Mouse (Mus musculus) liver (tissue): ENCODE measurements at regions not wholly inside any gene's neighbourhood (a gene's known extent, or its start where the extent isn't known, plus 50 kb on each side); places are given as distances from the start of the nearest gene placed in this dataset.

Source experiments
- DNase-seq: peaks from one replicate; pipeline ENCODE4 v3.0.0-alpha.2; 2020; ENCODE audit warnings: mixed read lengths

GRCm38 (mm10) chr2:103848923-103849700 lies 51.7 kb upstream of the Caprin1 start:
- peak; percentile 48 for DNase-seq

DNA sequence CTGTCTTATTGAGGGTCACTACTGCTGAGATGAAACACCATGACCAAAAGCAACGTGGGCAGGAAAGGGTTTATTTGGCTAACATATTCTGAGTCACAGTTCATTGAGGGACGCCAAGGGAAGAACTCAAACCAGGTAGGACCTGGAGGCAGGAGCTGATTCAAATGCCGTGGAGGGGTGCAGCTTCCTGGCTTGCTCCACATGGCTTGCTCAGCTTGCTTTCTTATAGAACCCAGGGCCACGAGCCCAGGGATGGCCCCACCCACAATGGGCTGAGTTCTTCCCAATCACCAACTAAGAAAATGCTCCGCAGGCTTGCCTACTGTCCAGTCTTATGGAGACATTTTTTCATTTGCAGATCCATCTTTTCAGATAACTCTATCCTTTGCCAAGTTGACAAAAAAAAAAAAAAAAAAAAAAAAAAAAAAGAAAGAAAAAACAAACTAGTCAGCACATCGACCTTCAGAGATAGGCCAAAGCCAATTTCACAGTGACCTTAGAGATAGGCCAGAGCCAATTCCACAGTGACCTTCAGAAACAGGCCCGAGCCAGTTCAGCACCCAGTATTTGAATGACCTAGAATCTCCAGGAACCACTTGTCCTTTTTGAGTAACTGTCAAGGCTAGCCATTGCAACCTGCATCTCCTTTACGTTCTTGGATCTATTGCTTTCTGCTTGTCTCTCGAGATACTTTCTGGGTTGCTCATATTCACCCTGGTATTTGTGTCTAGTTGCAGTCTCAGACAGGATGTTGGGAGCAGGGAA lies 52.5 kb upstream of the Caprin1 start:
- DNase-seq: no peak

DNA sequence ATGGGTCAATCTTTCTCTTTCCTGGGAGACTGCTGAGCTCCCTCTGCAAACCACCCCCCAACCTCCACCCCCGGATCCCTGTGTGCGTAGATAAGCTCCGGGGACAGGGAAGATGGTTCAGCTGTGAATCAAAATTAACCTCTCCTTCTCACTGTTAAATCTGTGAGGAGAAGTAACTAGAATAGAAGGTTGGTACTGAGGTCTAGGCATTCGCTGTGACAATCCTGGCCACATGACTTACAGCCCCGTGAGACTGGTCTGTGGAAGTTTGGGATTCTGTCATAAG lies 53.0 kb upstream of the Caprin1 start:
- no peak for DNase-seq

DNA sequence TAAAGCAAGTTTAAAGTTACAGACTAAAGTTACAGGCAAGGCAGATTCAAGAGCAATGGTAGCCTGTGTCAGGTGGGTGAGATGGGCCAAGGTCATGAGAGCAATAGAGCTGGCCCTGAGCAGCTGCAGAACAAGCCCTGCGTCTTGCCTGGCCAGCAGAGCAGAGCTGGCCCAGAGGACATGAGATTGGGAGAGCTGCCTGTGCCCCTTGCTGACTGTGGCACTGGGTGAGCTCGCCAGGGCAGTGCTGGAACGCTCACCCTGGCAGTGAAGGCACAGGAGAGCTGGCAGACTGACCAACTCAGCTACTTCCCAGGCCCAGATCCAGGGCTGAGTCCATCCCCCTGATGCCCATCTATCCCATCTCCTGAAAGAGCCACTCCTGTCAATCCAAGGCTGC lies 53.7 kb upstream of the Caprin1 start:
- DNase-seq: no peak

GRCm38 (mm10) chr2:103861226-103861625 lies 63.8 kb upstream of the Caprin1 start:
- no peak for DNase-seq

GRCm38 (mm10) chr2:103864254-103864653 lies 66.8 kb upstream of the Caprin1 start:
- no peak for DNase-seq

- DNase-seq: peak; percentile 79
Observed at GRCm38 (mm10) chr2:103865319-103866171, 68.1 kb upstream of the Caprin1 start.

GRCm38 (mm10) chr2:103867241-103867957 lies 70.0 kb upstream of the Caprin1 start:
- DNase-seq: no peak

GRCm38 (mm10) chr2:103867958-103868330 lies 70.5 kb upstream of the Caprin1 start:
- DNase-seq: no peak

DNA sequence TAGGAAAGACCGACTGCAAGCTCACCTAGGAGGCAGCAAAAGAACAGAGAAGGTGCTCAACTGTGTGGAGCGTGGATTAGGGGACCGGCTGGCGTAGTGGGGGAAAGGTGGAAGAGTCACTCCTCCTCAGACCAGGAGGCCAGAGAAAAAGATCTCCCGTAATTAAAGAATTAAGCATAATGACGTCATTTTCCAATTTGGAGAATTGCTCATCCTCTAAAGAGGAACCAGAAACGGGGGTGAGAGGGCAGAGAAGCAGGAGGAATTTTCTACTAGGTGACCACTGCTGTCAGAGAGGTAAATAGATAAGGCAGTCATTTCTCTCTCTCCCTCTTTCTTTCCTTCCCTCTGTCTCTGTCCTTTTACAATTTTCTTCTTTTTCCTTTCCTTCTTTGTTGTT lies 71.2 kb upstream of the Caprin1 start:
- DNase-seq: no peak

DNA sequence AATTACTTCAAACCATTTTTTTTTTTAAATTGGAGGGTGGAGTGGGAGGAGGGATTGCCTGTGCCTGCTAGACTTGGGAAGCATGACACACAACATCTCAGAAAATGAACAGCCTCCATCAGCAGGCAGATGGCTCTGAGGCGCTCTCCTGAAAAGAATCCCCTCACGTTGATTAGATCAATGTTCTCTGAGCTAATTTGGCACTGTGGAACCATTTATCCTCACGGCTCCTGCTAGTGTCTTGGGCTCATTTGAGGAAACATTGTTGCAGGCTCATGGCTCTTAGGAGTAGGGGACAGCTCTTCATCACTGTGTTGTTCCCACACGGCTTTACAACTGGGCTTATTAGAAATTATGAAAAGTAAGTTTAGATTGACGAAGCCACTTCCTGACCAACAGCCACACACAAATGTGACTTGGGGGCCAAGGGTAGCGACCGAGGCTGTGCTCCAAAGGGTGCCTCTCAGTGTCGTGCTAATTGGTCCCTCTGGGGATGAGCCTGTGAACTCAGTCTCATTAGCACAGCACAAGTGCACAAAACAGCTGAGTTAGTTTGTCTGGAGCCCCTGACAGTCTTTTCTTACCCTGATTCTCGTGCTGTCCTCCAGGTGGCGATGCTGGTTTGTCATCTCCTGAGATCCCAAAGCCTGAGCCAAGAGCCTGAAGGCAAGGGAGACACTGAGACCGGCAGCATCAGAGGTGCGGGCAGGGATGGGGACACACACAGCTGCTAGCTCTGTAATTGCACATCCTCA lies 74.2 kb upstream of the Caprin1 start:
- peak; percentile 86 for DNase-seq

- no peak for DNase-seq
Observed at GRCm38 (mm10) chr2:103872277-103872636, 74.8 kb upstream of the Caprin1 start.

- no peak for DNase-seq
Observed at GRCm38 (mm10) chr2:103873381-103873780, 75.9 kb upstream of the Caprin1 start.

GRCm38 (mm10) chr2:103874466-103874865 lies 77.0 kb upstream of the Caprin1 start:
- peak; percentile 69 for DNase-seq

- DNase-seq: no peak
Observed at GRCm38 (mm10) chr2:103875754-103876153, 78.3 kb upstream of the Caprin1 start.

DNA sequence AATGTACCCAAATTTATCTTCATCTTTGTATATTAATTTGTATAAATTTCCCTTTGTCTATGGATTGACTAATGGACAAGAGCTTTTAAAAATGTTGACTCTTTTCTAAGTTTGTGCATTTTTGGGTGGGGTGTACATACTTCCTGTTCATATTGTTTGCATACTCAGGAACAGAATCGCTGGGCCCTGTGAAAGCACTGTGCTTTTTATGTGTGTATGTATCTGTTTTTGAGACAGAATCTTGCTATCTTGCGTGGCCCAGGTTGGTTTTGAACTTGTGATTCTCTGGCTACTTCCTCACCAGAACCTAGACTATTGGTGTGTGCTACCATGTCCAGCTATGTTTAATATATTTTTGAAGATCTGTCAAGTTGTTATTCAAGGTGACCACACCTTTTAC lies 78.8 kb upstream of the Caprin1 start:
- no peak for DNase-seq

- peak; percentile 77 for DNase-seq
Observed at GRCm38 (mm10) chr2:103881026-103881763, 76.6 kb upstream of the Lmo2 start.

DNA sequence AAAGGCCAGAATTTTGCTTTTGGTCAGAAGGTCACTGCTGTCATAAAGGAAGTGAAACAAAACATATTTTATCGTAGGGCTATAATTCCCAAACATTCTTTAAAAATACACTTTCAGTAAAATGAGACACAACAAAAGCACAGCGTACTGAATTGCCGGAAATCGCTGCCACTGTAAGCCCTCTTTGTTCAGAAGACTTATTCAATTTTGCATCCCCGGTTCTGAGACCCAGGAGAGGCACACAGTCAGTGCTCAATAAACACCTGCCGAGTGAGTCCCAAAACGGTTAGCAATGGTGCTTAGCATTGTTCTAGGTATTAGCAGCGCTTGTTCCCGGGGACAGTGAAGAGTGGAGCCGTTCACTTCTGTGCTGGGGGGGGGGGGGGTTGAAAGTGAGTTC lies 72.9 kb upstream of the Lmo2 start:
- no peak for DNase-seq

DNA sequence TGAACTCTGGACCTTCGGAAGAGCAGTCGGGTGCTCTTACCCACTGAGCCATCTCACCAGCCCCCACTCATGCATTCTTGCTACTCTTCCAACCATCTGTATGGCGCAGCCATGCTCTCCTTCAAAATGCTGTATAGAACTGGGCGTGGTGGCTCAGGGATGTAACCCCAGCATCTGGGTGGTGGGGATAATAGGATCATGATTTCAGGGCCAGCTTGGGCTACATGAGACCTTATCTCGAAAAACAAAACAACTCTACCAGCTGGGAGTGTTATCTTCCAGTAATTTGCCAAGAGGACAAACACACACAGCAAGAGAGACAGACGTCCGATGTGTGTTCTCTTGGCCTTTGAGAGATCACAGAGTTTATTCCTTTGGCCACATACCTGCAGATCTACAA lies 69.8 kb upstream of the Lmo2 start:
- DNase-seq: peak; percentile 74

DNA sequence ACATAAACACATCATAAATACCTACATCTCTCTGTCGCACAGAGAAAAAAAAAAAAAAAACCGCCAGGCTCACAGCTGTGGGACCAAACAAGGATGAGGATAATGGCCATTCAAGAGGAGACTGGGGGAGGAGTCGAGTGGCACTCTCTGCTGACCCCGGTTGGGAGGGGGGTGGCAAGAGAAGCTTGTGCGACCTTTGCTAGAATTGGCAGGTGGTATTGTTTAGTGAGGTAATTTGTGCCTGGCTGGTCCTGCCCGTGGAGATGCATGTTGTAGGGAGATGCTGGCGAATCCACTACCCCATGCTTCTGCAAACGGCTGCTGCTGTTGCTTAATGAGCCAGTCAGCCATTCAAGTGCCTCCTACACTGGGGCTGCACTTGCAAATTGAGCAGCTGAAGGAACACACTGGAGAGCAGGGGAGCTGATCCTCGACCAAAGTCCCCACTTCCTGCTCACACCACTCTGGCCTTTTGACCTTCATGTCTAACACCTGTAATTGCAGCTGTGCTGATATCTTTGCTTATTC lies 66.5 kb upstream of the Lmo2 start:
- DNase-seq: no peak

GRCm38 (mm10) chr2:103893159-103893740 lies 64.5 kb upstream of the Lmo2 start:
- no peak for DNase-seq
